Comparison of ENCODE assay signal across 21 mouse cellular contexts in genomic region chr2:139712046-139712445, GRCm38 (mm10). TPM values are rescaled to one million over a fixed set of nuclear protein-coding genes. Genes with fewer than 3 reads are reported as not detected.
"Had no signal": no experiment of that assay in that cellular context is flagged by ENCODE, and none has a peak within 500 bp of the region (broad histone marks: within the 10 kb centered on the region; RNA-seq: fewer than 3 reads in every experiment).

No protein-coding gene starts in this region.

- H3K9me3 ChIP-seq: limb, embryonic 10.5 days; liver, embryonic 12.5 days; liver, embryonic 15.5 days; lung, embryonic 15.5 days; stomach, embryonic 15.5 days had no signal

- DNase-seq: kidney, adult 18-20 months; kidney, adult 9 months; kidney, postnatal 14 days; kidney, postnatal 4 days; liver; lung, adult 18-20 months; lung, postnatal 10 days; lung, postnatal 36 days; retina, postnatal 1 day; right cerebral cortex, postnatal 25 days; spleen, adult 18-20 months; thymus, postnatal 36 days had no signal

- H3K4me2 ChIP-seq: limb, embryonic 13.5 days; liver, embryonic 12.5 days; liver, embryonic 15.5 days; lung, embryonic 15.5 days; stomach, embryonic 15.5 days had no signal

- H3K36me3 ChIP-seq: limb, embryonic 10.5 days; limb, embryonic 13.5 days; liver, embryonic 12.5 days; liver, embryonic 15.5 days; lung, embryonic 15.5 days; stomach, embryonic 15.5 days had no signal

- ATAC-seq: intestine, embryonic 16.5 days; liver, embryonic 12.5 days had no signal

- H3K9ac ChIP-seq: limb, embryonic 13.5 days; liver, embryonic 12.5 days; liver, embryonic 15.5 days; lung, embryonic 15.5 days; stomach, embryonic 15.5 days had no signal

- H3K4me1 ChIP-seq: limb, embryonic 10.5 days; limb, embryonic 13.5 days; liver, embryonic 12.5 days; liver, embryonic 15.5 days; megakaryocyte, embryonic 14.5 days; stomach, embryonic 15.5 days had no signal

- H3K27ac ChIP-seq: limb, embryonic 10.5 days; limb, embryonic 13.5 days; liver, embryonic 12.5 days; liver, embryonic 15.5 days; lung, embryonic 15.5 days; stomach, embryonic 15.5 days had no signal

- H3K27me3 ChIP-seq: limb, embryonic 13.5 days; liver, embryonic 12.5 days; liver, embryonic 15.5 days; lung, embryonic 15.5 days; megakaryocyte, embryonic 14.5 days; stomach, embryonic 15.5 days had no signal

- H3K4me3 ChIP-seq: limb, embryonic 10.5 days; limb, embryonic 13.5 days; liver, embryonic 12.5 days; liver, embryonic 15.5 days; lung, embryonic 15.5 days; megakaryocyte, embryonic 14.5 days; stomach, embryonic 15.5 days had no signal

RNA-seq across cellular contexts. Expression of gene Ism1, which starts 34.1 kb away (rescaled TPM):
- total RNA-seq: neutrophil, adult 5-6 weeks had no signal
